Mouse (Mus musculus): Measurements from ENCODE around the gene Capn15.

DNA sequence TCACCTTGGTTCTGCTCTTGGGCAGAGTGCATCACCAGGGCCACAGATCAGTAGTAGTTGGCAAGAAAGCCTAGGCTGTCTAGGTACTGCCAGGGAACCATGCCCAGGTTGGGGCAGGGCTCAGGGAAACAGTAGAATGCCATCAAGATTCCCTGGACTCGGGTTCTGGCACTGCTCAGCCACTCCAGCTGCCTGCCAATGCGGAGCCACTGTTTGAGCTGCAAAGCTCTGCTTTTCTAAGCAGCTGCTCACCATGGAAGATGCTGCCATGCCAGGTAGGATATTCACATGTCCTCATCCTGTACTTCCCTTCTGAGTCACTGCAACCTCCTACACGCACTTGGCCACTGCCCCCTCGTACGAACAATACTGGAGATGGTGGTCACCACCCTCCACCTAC lies 4.7 kb downstream of the Capn15 start:
- no peak for TF ChIP-seq EP300 (IDR thresholded peaks at IDR 0.05)
- TF ChIP-seq CTCF (IDR thresholded peaks at IDR 0.05), result no peak

All from lung, postnatal 0 days (tissue).